Mouse (Mus musculus) heart, embryonic 11.5 days (tissue): Measurements from ENCODE around the gene Papss2. TPM values are rescaled to one million over a fixed set of nuclear protein-coding genes. Genes with fewer than 3 reads are reported as not detected.

Experiments
- ATAC-seq: fragments of 200-750 bp; cut with Nextera tagmentation; replicated peaks from 2 replicates; pipeline ENCODE4 v1.8.0; 2017; ENCODE audit warnings: moderate library complexity; ENCODE audit not compliant: insufficient number of reproducible peaks, low FRiP score, low TSS enrichment
- H3K27ac ChIP-seq: fragments of 300-500 bp; sonication (generic); 2 replicates; pipeline ENCODE4 v1.5.1; 2014; ENCODE audit warnings: mild to moderate bottlenecking, low read depth, low read length
- H3K27me3 ChIP-seq: fragments of 300-500 bp; sonication (generic); 2 replicates; pipeline ENCODE4 v1.6.1; 2014; ENCODE audit warnings: mild to moderate bottlenecking, low read length, mixed read lengths; ENCODE audit not compliant: control insufficient read depth, insufficient read depth
- H3K36me3 ChIP-seq: fragments of 300-500 bp; sonication (generic); 2 replicates; pipeline ENCODE4 v1.6.1; 2014; ENCODE audit warnings: mild to moderate bottlenecking, low read length, moderate library complexity, mixed read lengths; ENCODE audit not compliant: control insufficient read depth, insufficient read depth
- H3K4me1 ChIP-seq: fragments of 300-500 bp; sonication (generic); 2 replicates; pipeline ENCODE4 v1.6.1; 2014; ENCODE audit warnings: low read length; ENCODE audit not compliant: control insufficient read depth, insufficient read depth
- H3K4me2 ChIP-seq: fragments of 300-500 bp; sonication (generic); 2 replicates; pipeline ENCODE4 v1.6.1; 2014; ENCODE audit warnings: mild to moderate bottlenecking, moderate library complexity
- H3K4me3 ChIP-seq: fragments of 300-500 bp; sonication (generic); 2 replicates; pipeline ENCODE4 v1.5.1; 2014; ENCODE audit warnings: low read depth, low read length
- H3K9ac ChIP-seq: fragments of 300-500 bp; sonication (generic); 2 replicates; pipeline ENCODE4 v1.6.1; 2014; ENCODE audit warnings: mild to moderate bottlenecking, low read depth, low read length, moderate library complexity
- H3K9me3 ChIP-seq: fragments of 300-500 bp; sonication (generic); replicated peaks from 2 replicates; pipeline ENCODE4 v1.6.1; 2016; ENCODE audit warnings: low read length; ENCODE audit not compliant: control insufficient read depth
- WGBS: fragments of 180-500 bp; shearing (Covaris S2); extraction: QIAGEN DNeasy Blood & Tissue Kit; methylation state at CpG from one replicate; pipeline ENCODE4 v1.1.7; 2014; ENCODE audit not compliant: insufficient replicate concordance; 5-methylcytosine and 5-hydroxymethylcytosine counted together
- polyA plus RNA-seq: library from polyadenylated mRNA; unstranded; fragments of >200 nt; fragmentation: Nextera tagmentation; extraction: Ambion mirVana; gene quantifications from 2 replicates; pipeline ENCODE4 v1.2.1, GENCODE M21; 2014

Papss2 gene
- polyA plus RNA-seq, 1 experiment from 2014 or later, result 28.1 TPM

GRCm38 (mm10) chr19:32713471-32713870 lies 117.9 kb downstream of the Papss2 start:
- 90% methylated on average over 3 of the region's 3 CpGs for WGBS
- Histone ChIP-seq H3K36me3 (no peaks in the 10 kb centered on the region), H3K27me3 (no peaks in the 10 kb centered on the region), H3K4me3 (no peak overlapping the region), H3K9ac (no peak overlapping the region), H3K9me3 (no peaks in the 10 kb centered on the region), H3K4me1 (peaks cover 6% of the 10 kb centered on the region; the same call in 1 of the 2 replicates), H3K27ac (no peak overlapping the region), H3K4me2 (no peak overlapping the region)
- no peak for ATAC-seq

DNA sequence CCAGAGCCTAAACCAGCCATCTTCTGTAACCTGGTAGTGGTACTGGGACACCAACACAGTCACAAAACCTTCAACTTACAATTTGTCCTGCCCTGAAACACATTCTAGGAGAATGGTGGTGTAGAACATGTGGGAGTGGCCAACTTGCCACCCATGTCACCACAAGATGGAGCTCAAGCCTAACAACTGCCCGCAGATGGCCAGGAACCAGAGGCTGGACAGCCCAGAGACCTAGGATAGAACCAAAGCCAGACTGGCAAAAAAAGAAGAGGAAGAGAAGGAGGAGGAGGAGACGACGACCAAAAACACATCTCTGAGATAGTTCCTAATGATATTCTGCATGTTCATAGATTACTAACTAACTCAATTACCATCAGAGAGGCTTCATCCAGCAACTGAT lies 119.6 kb downstream of the Papss2 start:
- WGBS, result 9% methylated on average over 3 of the region's 3 CpGs
- no peak overlapping the region for H3K4me3 ChIP-seq
- peaks cover 6% of the 10 kb centered on the region; the same call in 1 of the 2 replicates for H3K4me1 ChIP-seq
- no peak overlapping the region for H3K27ac ChIP-seq
- H3K4me2 ChIP-seq, result no peak overlapping the region
- no peak overlapping the region for H3K9ac ChIP-seq
- no peaks in the 10 kb centered on the region for H3K36me3 ChIP-seq
- no peak for ATAC-seq
- no peaks in the 10 kb centered on the region for H3K27me3 ChIP-seq
- no peaks in the 10 kb centered on the region for H3K9me3 ChIP-seq

DNA sequence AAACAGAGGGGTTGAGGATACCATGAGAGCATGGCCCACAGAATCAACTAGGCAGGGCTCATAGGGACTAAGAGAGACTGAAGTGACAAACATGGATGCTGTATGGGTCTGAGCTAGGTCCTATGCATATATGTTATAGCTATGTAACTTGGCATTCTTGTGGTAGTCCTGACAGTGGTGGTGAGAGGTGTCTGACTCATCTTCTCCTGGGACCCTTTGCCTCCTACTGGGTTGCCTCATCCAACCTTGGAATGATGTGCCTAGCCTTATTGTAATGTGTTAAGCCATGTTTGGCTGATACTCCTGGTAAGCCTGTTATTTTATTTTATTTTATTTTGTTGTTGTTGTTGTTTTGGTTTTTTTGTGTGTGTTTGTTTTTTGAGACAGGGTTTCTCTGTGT lies 120.1 kb downstream of the Papss2 start:
- H3K9ac ChIP-seq, result no peak overlapping the region
- no peaks in the 10 kb centered on the region for H3K27me3 ChIP-seq
- no peaks in the 10 kb centered on the region for H3K9me3 ChIP-seq
- no peak overlapping the region for H3K27ac ChIP-seq
- H3K4me2 ChIP-seq, result no peak overlapping the region
- no peak for ATAC-seq
- no peaks in the 10 kb centered on the region for H3K36me3 ChIP-seq
- peaks cover 6% of the 10 kb centered on the region; the same call in 1 of the 2 replicates for H3K4me1 ChIP-seq
- no peak overlapping the region for H3K4me3 ChIP-seq

Other genes with a start within 250 kb of the Papss2 start
- gene Sgms1, start 206.1 kb upstream of the Papss2 start, polyA plus RNA-seq, result 36.8 and 40.6 TPM in 2 replicates
- gene Rpl9-ps6, start 129.2 kb upstream of the Papss2 start, polyA plus RNA-seq, result 83.5 and 91.5 TPM in 2 replicates
- gene Minpp1, start 110.0 kb upstream of the Papss2 start, polyA plus RNA-seq, result 74.3 and 77.0 TPM in 2 replicates
- gene Atad1, start 144.0 kb downstream of the Papss2 start, polyA plus RNA-seq, result 60.1 and 65.8 TPM in 2 replicates
- gene Pten, start 161.7 kb downstream of the Papss2 start, polyA plus RNA-seq, result 5.1 and 9.6 TPM in 2 replicates